Mouse (Mus musculus) lung, postnatal 0 days (tissue): ENCODE measurements around the gene Lgi2. TPM values are rescaled to one million over a fixed set of nuclear protein-coding genes. Genes with fewer than 3 reads are reported as not detected.

ENCODE experiments used
- ATAC-seq: fragments of 200-750 bp; cut with Nextera tagmentation; 2 replicates; pipeline ENCODE4 v1.8.0; 2017; ENCODE audit warnings: moderate library complexity
- DNase-seq: peaks from one replicate; pipeline ENCODE4 v3.0.0-alpha.2; 2016; ENCODE audit warnings: low spot score
- H3K27ac ChIP-seq: fragments of 300-500 bp; sonication (generic); 2 replicates; pipeline ENCODE4 v1.5.1; 2014; ENCODE audit warnings: antibody characterized with exemption, mild to moderate bottlenecking, low read length, mixed read lengths
- H3K27me3 ChIP-seq: fragments of 300-500 bp; sonication (generic); replicated peaks from 2 replicates; pipeline ENCODE4 v1.6.1; 2014; ENCODE audit warnings: low read length, mixed read lengths; ENCODE audit not compliant: insufficient read depth
- H3K36me3 ChIP-seq: fragments of 300-500 bp; sonication (generic); 2 replicates; pipeline ENCODE4 v1.6.1; 2014; ENCODE audit warnings: low read length, mixed read lengths; ENCODE audit not compliant: insufficient read depth
- H3K4me1 ChIP-seq: fragments of 300-500 bp; sonication (generic); 2 replicates; pipeline ENCODE4 v1.6.1; 2014; ENCODE audit warnings: antibody characterized with exemption, low read depth, low read length, mixed read lengths; ENCODE audit not compliant: insufficient read depth
- H3K4me2 ChIP-seq: fragments of 300-500 bp; sonication (generic); replicated peaks from 2 replicates; pipeline ENCODE4 v1.6.1; 2014; ENCODE audit warnings: low read depth, mild to moderate bottlenecking, low read length, moderate library complexity, mixed read lengths
- H3K4me3 ChIP-seq: fragments of 300-500 bp; sonication (generic); 2 replicates; pipeline ENCODE4 v1.5.1; 2014; ENCODE audit warnings: low read depth, low read length
- H3K9ac ChIP-seq: fragments of 300-500 bp; sonication (generic); replicated peaks from 2 replicates; pipeline ENCODE4 v1.6.1; 2014; ENCODE audit warnings: low read depth, mild to moderate bottlenecking
- H3K9me3 ChIP-seq: fragments of 300-500 bp; sonication (generic); 2 replicates; pipeline ENCODE4 v1.6.1; 2016; ENCODE audit warnings: low read length, mixed read lengths
- CTCF ChIP-seq: IDR thresholded peaks from 2 replicates; pipeline ENCODE4 v1.5.1; 2016; ENCODE audit warnings: antibody characterized with exemption, mild to moderate bottlenecking
- EP300 ChIP-seq: IDR thresholded peaks from 2 replicates; pipeline ENCODE4 v1.6.1; 2016; ENCODE audit warnings: antibody characterized with exemption, mild to moderate bottlenecking, control low read depth
- WGBS: fragments of 180-500 bp; shearing (Covaris S2); extraction: QIAGEN DNeasy Blood & Tissue Kit; methylation state at CpG from one replicate; pipeline ENCODE4 v1.1.7; 2014; 5-methylcytosine and 5-hydroxymethylcytosine counted together
- polyA plus RNA-seq: library from polyadenylated mRNA; unstranded; fragments of >200 nt; fragmentation: Nextera tagmentation; extraction: Ambion mirVana; gene quantifications from 2 replicates; pipeline ENCODE4 v1.2.1, GENCODE M21; 2015

Gene Lgi2
- polyA plus RNA-seq, 1 experiment from 2014 or later = 2.0 TPM

- WGBS = 4% methylated on average over 16 of the region's 17 CpGs
- 0 out of 2 replicates have a peak, but pooled peaks have one; percentile 18 for ATAC-seq
- no peak for DNase-seq
- H3K4me3 ChIP-seq = peak overlapping the region; percentile 45
- no peaks in the 10 kb centered on the region for H3K36me3 ChIP-seq
- no peaks in the 10 kb centered on the region for H3K27me3 ChIP-seq
- H3K9me3 ChIP-seq = no peaks in the 10 kb centered on the region
- no peak overlapping the region for H3K27ac ChIP-seq
- H3K9ac ChIP-seq = no peak overlapping the region
- peak overlapping the region; percentile 91 for H3K4me2 ChIP-seq
- peaks cover 6% of the 10 kb centered on the region; the same call in 1 of the 2 replicates for H3K4me1 ChIP-seq
- TF ChIP-seq CTCF (no peak), EP300 (no peak)
These were observed 949 bp downstream of the Lgi2 start for GRCm38 (mm10) chr5:52565214-52565812.

GRCm38 (mm10) chr5:52564351-52564750, 1.9 kb downstream of the Lgi2 start:
- Histone ChIP-seq H3K4me3 (no peak overlapping the region), H3K27me3 (no peaks in the 10 kb centered on the region), H3K4me2 (no peak overlapping the region), H3K9ac (no peak overlapping the region), H3K36me3 (no peaks in the 10 kb centered on the region), H3K4me1 (peaks cover 6% of the 10 kb centered on the region; the same call in 1 of the 2 replicates), H3K27ac (no peak overlapping the region), H3K9me3 (no peaks in the 10 kb centered on the region)
- TF ChIP-seq CTCF = no peak
- no peak for TF ChIP-seq EP300
- ATAC-seq = no peak
- 81% methylated on average over 3 of the region's 3 CpGs for WGBS
- DNase-seq = no peak

- Histone ChIP-seq H3K9me3 (no peaks in the 10 kb centered on the region), H3K4me3 (no peak overlapping the region), H3K4me1 (no peaks in the 10 kb centered on the region; the same call in 1 of the 2 replicates), H3K9ac (no peak overlapping the region), H3K4me2 (no peak overlapping the region), H3K27me3 (no peaks in the 10 kb centered on the region), H3K27ac (no peak overlapping the region), H3K36me3 (no peaks in the 10 kb centered on the region)
- 55% methylated on average over 8 of the region's 8 CpGs for WGBS
- TF ChIP-seq EP300 (no peak), CTCF (no peak)
- DNase-seq (no peak), ATAC-seq (peak; percentile 47)
These were observed 6.0 kb downstream of the Lgi2 start for GRCm38 (mm10) chr5:52560240-52560639.

GRCm38 (mm10) chr5:52555526-52555925, 10.7 kb downstream of the Lgi2 start:
- Histone ChIP-seq H3K36me3 (no peaks in the 10 kb centered on the region), H3K4me2 (no peak overlapping the region), H3K27ac (no peak overlapping the region), H3K4me1 (no peaks in the 10 kb centered on the region), H3K4me3 (no peak overlapping the region), H3K9ac (no peak overlapping the region), H3K27me3 (no peaks in the 10 kb centered on the region), H3K9me3 (no peaks in the 10 kb centered on the region)
- DNase-seq (no peak), ATAC-seq (no peak)
- TF ChIP-seq EP300 = no peak
- TF ChIP-seq CTCF = no peak
- WGBS = 77% methylated on average over 7 of the region's 7 CpGs

- WGBS = 82% methylated on average over 3 of the region's 3 CpGs
- Histone ChIP-seq H3K36me3 (no peaks in the 10 kb centered on the region), H3K4me3 (no peak overlapping the region), H3K4me2 (no peak overlapping the region), H3K9me3 (no peaks in the 10 kb centered on the region), H3K4me1 (no peaks in the 10 kb centered on the region), H3K9ac (no peak overlapping the region), H3K27me3 (no peaks in the 10 kb centered on the region), H3K27ac (no peak overlapping the region)
- DNase-seq (no peak), ATAC-seq (no peak)
- TF ChIP-seq EP300 (no peak), CTCF (no peak)
These were observed 15.0 kb downstream of the Lgi2 start for GRCm38 (mm10) chr5:52551318-52551632.

- Histone ChIP-seq H3K27me3 (no peaks in the 10 kb centered on the region), H3K4me1 (no peaks in the 10 kb centered on the region), H3K27ac (no peak overlapping the region), H3K4me3 (no peak overlapping the region), H3K36me3 (no peaks in the 10 kb centered on the region), H3K4me2 (no peak overlapping the region), H3K9me3 (no peaks in the 10 kb centered on the region), H3K9ac (no peak overlapping the region)
- ATAC-seq = no peak
- WGBS = 75% methylated on average over 13 of the region's 13 CpGs
- TF ChIP-seq CTCF = no peak
- no peak for TF ChIP-seq EP300
- no peak for DNase-seq
These were observed 15.5 kb downstream of the Lgi2 start for GRCm38 (mm10) chr5:52550613-52551317.
